Mouse (Mus musculus): ENCODE data around the gene Gm19935. TPM values are rescaled to one million over a fixed set of nuclear protein-coding genes. Genes with fewer than 3 reads are reported as not detected.

Gm19935 gene
- polyA plus RNA-seq, 1 experiment: not detected

DNA sequence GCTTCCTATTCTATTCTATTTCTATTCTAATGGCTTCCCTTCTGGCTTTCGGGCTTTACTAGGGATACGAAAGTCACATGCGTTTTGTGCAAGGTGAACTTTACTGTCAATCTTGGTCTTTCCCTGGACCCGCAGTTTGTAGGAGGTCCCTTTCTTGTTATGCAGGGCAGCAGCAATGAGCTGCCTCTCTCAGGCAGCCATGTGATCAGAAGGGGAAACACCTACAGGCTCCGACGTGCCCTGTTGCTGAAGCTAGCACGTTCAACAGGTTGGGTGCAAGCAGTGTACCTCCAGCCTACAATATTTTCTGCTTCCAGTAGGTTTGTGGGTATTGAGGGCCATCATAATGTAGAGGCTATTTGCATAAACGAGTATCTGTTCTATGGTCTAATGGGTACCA lies 13.8 kb upstream of the Gm19935 start:
- Histone ChIP-seq H3K36me3 (ENCODE audit: control insufficient read depth, insufficient read depth, low read length) (no peaks in the 10 kb centered on the region), H3K27me3 (ENCODE audit: control insufficient read depth, insufficient read depth, low read length) (no peaks in the 10 kb centered on the region), H3K4me1 (ENCODE audit: control insufficient read depth, insufficient read depth, insufficient read length) (peaks cover 14% of the 10 kb centered on the region; the same call in 1 of the 2 replicates), H3K4me3 (ENCODE audit: extremely low read depth, insufficient read depth, insufficient read length) (no peak overlapping the region), H3K27ac (ENCODE audit: insufficient read depth, low read length) (no peak overlapping the region)
- TF ChIP-seq POLR2A (IDR thresholded peaks at IDR 0.05; ENCODE audit: low read depth, low read length): no peak
- no peak for TF ChIP-seq CTCF (IDR thresholded peaks at IDR 0.05; ENCODE audit: extremely low read depth, insufficient read depth, insufficient read length, insufficient replicate concordance)
- peak; percentile 28 to 40 for DNase-seq (ENCODE audit: low read depth in 1 of 2, low spot score in 2 of 2)
- 32% methylated on average over 8 of the region's 8 CpGs for WGBS

DNA sequence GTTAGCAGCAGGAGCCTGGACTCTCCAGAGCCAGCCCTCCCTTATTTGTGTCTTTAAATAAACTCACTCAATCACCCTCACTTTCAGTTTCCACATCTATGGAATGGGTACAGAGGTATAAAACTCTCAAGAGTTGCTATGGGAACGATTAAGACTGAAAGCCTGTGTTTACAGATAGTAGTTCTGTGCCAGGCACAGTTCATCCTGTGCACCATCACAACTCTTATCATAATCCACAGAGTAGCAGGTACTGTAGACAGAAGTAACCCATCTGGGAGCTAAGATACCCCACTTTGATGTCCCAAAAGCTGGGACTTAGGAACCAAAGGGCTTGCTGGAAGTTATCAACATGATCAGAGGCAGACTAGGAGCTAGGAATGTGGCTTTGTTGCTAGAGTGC lies 12.6 kb upstream of the Gm19935 start:
- peaks cover 14% of the 10 kb centered on the region; the same call in 1 of the 2 replicates for H3K4me1 ChIP-seq (ENCODE audit: control insufficient read depth, insufficient read depth, insufficient read length)
- 82% methylated on average over 1 of the region's 1 CpGs for WGBS
- no peaks in the 10 kb centered on the region for H3K36me3 ChIP-seq (ENCODE audit: control insufficient read depth, insufficient read depth, low read length)
- H3K27ac ChIP-seq (ENCODE audit: insufficient read depth, low read length): no peak overlapping the region
- no peak overlapping the region for H3K4me3 ChIP-seq (ENCODE audit: extremely low read depth, insufficient read depth, insufficient read length)
- DNase-seq (ENCODE audit: low read depth in 1 of 2, low spot score in 2 of 2): no peak
- TF ChIP-seq CTCF (IDR thresholded peaks at IDR 0.05; ENCODE audit: extremely low read depth, insufficient read depth, insufficient read length, insufficient replicate concordance) (no peak), POLR2A (IDR thresholded peaks at IDR 0.05; ENCODE audit: low read depth, low read length) (no peak)
- H3K27me3 ChIP-seq (ENCODE audit: control insufficient read depth, insufficient read depth, low read length): no peaks in the 10 kb centered on the region

DNA sequence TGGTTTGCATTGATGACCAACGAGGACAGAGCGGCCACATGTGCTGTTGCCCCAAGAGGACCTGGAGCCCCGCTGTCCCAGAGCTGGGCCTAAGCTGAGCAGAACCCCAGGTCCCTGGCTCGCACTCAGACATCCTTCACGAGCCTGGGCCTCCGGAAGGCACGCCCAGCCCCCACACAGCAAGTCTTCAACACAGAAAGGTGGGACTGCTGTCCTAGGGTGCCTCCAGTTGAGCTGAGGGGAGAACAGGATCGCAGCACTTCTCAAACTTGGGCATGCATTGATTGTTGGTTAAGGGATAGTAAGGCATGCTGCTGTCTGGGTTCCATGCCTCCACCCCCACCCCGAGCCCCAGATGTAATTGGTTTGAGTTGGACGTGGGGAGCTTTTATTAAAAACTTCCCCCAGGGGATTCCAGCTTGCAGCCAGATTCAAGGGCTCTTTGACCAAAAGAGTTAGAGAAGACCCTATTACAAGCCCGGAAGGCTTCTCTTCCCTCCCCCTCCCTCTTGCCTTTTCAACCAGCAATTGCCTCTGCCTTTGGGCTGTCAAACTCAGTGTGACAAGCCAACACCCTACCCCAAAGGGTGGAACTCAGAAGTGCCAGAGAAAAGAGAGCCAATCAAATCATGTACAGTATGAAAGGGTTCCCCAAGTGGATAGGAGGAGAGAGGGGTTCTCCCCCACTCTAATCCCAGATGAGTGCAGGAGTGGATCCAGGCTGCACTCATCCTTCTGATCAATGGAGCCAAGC lies 12.0 kb upstream of the Gm19935 start:
- H3K27ac ChIP-seq (ENCODE audit: insufficient read depth, low read length): peak overlapping the region; percentile 47
- 6% methylated on average over 11 of the region's 11 CpGs for WGBS
- DNase-seq (ENCODE audit: low read depth in 1 of 2, low spot score in 2 of 2): no peak

DNA sequence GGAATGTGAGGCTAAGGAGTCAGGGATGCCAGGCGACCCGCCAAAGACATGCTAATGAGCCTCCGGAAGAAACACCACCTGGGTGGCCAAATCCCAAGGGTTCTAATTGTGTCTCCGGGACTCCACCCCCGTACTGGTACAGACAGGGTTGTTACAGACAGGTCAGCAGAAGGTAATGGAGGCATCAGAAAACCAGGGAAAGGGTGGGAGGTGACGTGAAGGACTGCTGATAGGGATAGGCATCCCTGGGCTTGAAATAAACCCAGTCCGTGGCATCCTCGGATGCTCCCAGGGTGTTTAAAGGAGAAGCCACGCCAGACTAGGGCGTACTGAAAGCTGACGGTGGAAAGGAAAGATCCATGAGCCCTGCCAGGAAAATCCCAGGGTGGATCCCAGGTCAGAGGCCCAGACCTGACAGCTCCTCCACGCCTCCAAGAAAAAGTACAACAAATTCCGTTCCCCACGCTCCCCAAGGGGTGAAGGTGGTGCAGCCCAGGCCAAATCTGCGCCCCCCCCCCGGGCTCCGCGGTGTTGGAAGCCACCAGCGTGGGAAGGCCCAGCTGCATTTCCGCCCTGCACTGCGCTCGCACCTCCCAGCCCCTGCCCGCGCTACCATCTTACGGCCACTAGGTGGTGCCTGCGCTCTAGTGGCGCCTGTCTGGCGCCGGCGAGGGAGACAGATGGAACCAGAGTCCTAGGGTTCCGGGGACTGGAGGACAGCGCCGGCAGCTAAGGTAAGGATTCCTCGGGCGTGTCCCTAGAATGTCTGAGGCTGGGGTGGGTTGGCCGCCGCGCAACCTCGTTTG lies 11.2 kb upstream of the Gm19935 start, which contains the start of gene Chd9:
Chd9 (plus strand) TSS at position 172 of the 806 bp plus-strand sequence.
- Histone ChIP-seq H3K4me3 (ENCODE audit: extremely low read depth, insufficient read depth, insufficient read length) (peak within 1 kb of the TSS; percentile 72), H3K27ac (ENCODE audit: insufficient read depth, low read length) (peak within 1 kb of the TSS; percentile 47), H3K36me3 (ENCODE audit: control insufficient read depth, insufficient read depth, low read length) (no peaks in the 10 kb centered on the region), H3K27me3 (ENCODE audit: control insufficient read depth, insufficient read depth, low read length) (no peaks in the 10 kb centered on the region), H3K4me1 (ENCODE audit: control insufficient read depth, insufficient read depth, insufficient read length) (peaks cover 10% of the 10 kb centered on the region; the same call in 1 of the 2 replicates)
- peak; percentile 76 to 96 for DNase-seq (ENCODE audit: low read depth in 1 of 2, low spot score in 2 of 2)
- WGBS: 10% methylated on average over 39 of the region's 39 CpGs
- TF ChIP-seq CTCF (IDR thresholded peaks at IDR 0.05; ENCODE audit: extremely low read depth, insufficient read depth, insufficient read length, insufficient replicate concordance) (peak; percentile 99), POLR2A (IDR thresholded peaks at IDR 0.05; ENCODE audit: low read depth, low read length) (no peak)

More for the DNA sequence above, 12.0 kb upstream of the Gm19935 start:
- Histone ChIP-seq H3K27me3 (ENCODE audit: control insufficient read depth, insufficient read depth, low read length) (no peaks in the 10 kb centered on the region), H3K36me3 (ENCODE audit: control insufficient read depth, insufficient read depth, low read length) (no peaks in the 10 kb centered on the region), H3K4me1 (ENCODE audit: control insufficient read depth, insufficient read depth, insufficient read length) (peaks cover 12% of the 10 kb centered on the region; the same call in 1 of the 2 replicates), H3K4me3 (ENCODE audit: extremely low read depth, insufficient read depth, insufficient read length) (peak overlapping the region; percentile 72)
- TF ChIP-seq POLR2A (IDR thresholded peaks at IDR 0.05; ENCODE audit: low read depth, low read length): no peak
- no peak for TF ChIP-seq CTCF (IDR thresholded peaks at IDR 0.05; ENCODE audit: extremely low read depth, insufficient read depth, insufficient read length, insufficient replicate concordance)

DNA sequence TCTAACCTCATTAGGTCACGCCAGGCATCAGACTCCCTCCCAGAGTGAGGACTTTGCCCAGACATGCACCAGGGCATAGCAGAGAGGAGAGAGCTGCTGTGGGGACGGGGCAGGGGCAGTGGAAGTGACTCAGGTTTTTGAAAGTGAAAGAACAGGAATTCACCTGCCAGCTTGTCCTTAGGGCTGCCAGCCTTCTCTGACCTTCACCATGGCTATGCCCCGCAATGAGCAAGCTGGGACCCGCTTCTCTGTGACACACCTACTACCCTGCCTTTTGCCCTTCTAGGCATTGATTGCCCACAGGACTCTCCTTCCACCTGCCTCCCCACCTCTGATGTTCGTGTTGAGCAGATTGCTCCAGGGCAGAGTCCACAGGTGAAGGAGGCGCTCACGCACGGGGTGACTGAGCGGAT lies 8.3 kb upstream of the Gm19935 start:
- no peak overlapping the region for H3K4me3 ChIP-seq (ENCODE audit: extremely low read depth, insufficient read depth, insufficient read length)
- H3K27me3 ChIP-seq (ENCODE audit: control insufficient read depth, insufficient read depth, low read length): no peaks in the 10 kb centered on the region
- no peak for DNase-seq (ENCODE audit: low read depth in 1 of 2, low spot score in 2 of 2)
- H3K36me3 ChIP-seq (ENCODE audit: control insufficient read depth, insufficient read depth, low read length): no peaks in the 10 kb centered on the region
- WGBS: 76% methylated on average over 9 of the region's 9 CpGs
- TF ChIP-seq POLR2A (IDR thresholded peaks at IDR 0.05; ENCODE audit: low read depth, low read length): no peak
- TF ChIP-seq CTCF (IDR thresholded peaks at IDR 0.05; ENCODE audit: extremely low read depth, insufficient read depth, insufficient read length, insufficient replicate concordance): no peak
- no peak overlapping the region for H3K27ac ChIP-seq (ENCODE audit: insufficient read depth, low read length)
- peaks cover 10% of the 10 kb centered on the region; the same call in 1 of the 2 replicates for H3K4me1 ChIP-seq (ENCODE audit: control insufficient read depth, insufficient read depth, insufficient read length)

DNA sequence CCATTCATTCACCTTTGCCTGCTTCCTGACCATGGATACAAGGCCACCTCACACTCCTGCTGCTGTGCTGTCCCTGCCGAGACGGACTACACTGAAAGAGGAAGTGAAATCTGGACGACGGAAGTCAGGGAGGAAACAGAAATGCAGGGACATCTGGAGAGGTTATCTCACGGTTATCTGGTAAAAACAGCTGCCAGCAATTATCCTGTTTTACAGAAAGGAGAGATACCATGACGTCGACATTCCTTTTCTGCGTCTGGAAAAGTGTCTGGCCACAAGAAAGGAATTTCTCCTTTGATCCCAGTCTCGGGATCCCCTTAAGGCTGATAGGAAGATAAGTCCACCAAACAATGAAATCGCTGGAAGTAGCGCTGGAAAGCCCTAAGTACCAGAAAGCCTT lies 5.2 kb upstream of the Gm19935 start:
- Histone ChIP-seq H3K27me3 (ENCODE audit: control insufficient read depth, insufficient read depth, low read length) (no peaks in the 10 kb centered on the region), H3K36me3 (ENCODE audit: control insufficient read depth, insufficient read depth, low read length) (no peaks in the 10 kb centered on the region), H3K4me3 (ENCODE audit: extremely low read depth, insufficient read depth, insufficient read length) (no peak overlapping the region), H3K4me1 (ENCODE audit: control insufficient read depth, insufficient read depth, insufficient read length) (peaks cover 8% of the 10 kb centered on the region; the same call in 1 of the 2 replicates), H3K27ac (ENCODE audit: insufficient read depth, low read length) (no peak overlapping the region)
- 21% methylated on average over 11 of the region's 11 CpGs for WGBS
- TF ChIP-seq CTCF (IDR thresholded peaks at IDR 0.05; ENCODE audit: extremely low read depth, insufficient read depth, insufficient read length, insufficient replicate concordance): no peak
- no peak for TF ChIP-seq POLR2A (IDR thresholded peaks at IDR 0.05; ENCODE audit: low read depth, low read length)
- DNase-seq (ENCODE audit: low read depth in 1 of 2, low spot score in 2 of 2): peak in 1 of 2 experiments; percentile 34
